Mouse (Mus musculus): ENCODE measurements at regions not wholly inside any gene's neighbourhood (a gene's known extent, or its start where the extent isn't known, plus 50 kb on each side); places are given as distances from the start of the nearest gene placed in this dataset.
A peak's percentile ranks its signal among the peaks of the same experiment; 100 is the strongest.

DNA sequence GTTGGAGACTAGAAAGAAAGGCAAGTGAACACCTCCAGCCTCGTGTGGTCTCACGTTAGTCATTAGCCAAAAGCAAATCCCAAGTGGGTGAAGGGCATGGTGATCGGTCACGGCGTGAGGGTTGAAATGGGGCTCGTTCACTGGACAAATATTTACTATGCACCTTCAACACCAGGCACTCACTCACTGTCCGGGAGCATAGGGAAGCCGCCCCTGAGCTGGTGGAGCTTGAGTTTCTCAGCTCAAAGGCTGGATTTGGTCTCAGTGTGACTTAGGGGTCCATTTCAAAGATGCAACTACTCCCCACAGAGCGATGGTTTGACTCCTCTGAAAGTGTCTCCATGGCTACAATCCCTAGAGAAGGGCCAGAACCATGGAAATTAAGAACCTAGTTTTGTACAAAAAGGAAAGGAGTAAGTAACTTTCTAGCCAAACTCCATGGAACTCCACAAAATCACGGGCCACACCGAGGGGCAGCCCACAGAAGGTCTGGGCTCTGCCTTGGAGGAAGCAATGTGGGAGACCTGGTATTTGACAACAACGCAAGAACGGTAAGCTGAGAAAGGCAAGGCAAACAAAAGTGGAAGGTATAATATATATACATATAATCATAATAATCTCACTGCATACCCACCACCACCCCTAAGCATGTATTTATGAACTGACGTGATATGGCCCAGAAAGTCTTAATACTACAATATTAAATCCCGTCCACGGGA is 318.8 kb upstream of the Noct start:
- Histone ChIP-seq H3K36me3 (ENCODE audit: control insufficient read depth, insufficient read depth, low read length, poor library complexity, severe bottlenecking) (no peaks in the 10 kb centered on the region), H3K9ac (ENCODE audit: insufficient read depth, low read depth, low read length, poor library complexity, severe bottlenecking) (no peak overlapping the region), H3K4me1 (ENCODE audit: control insufficient read depth in 2 of 2, insufficient read depth in 2 of 2, low read length in 2 of 2, poor library complexity in 1 of 2) (no peaks in the 10 kb centered on the region), H3K27ac (ENCODE audit: insufficient read depth, low read depth, low read length, poor library complexity, severe bottlenecking) (no peak overlapping the region), H3K4me3 (ENCODE audit: insufficient read depth in 1 of 2, low read depth in 1 of 2, low read length in 2 of 2, poor library complexity in 1 of 2, severe bottlenecking in 1 of 2) (no peak overlapping the region), H3K9me3 (ENCODE audit: control insufficient read depth, insufficient read depth, low read depth, low read length) (no peaks in the 10 kb centered on the region)
- TF ChIP-seq ZC3H11A (IDR thresholded peaks at IDR 0.05; ENCODE audit: borderline replicate concordance, low read depth, low read length), result no peak
- in situ Hi-C loops (cut with MboI; ENCODE audit: low sequenced_read_pairs in 2 of 2, unreplicated experiment in 2 of 2), result no loop called here
- DNase-seq (ENCODE audit: low read depth, low spot score), result no peak

GRCm38 (mm10) chr3:50905993-50906831 is 318.0 kb upstream of the Noct start:
- H3K4me1 ChIP-seq (ENCODE audit: control insufficient read depth in 2 of 2, insufficient read depth in 2 of 2, low read length in 2 of 2, poor library complexity in 1 of 2), result no peaks in the 10 kb centered on the region
- TF ChIP-seq ZNF384 (IDR thresholded peaks at IDR 0.05; ENCODE audit: low read depth, low read length), result peak; percentile 37; the same call in 1 of the 2 replicates
- TF ChIP-seq ZC3H11A (IDR thresholded peaks at IDR 0.05; ENCODE audit: borderline replicate concordance, low read depth, low read length), result peak; percentile 78
- no peak for TF ChIP-seq CHD2 (IDR thresholded peaks at IDR 0.05; ENCODE audit: low read depth, low read length)
- TF ChIP-seq HCFC1 (IDR thresholded peaks at IDR 0.05; ENCODE audit: borderline replicate concordance, insufficient read depth, low read length), result no peak
- TF ChIP-seq MAFK (IDR thresholded peaks at IDR 0.05; ENCODE audit: insufficient read depth, low read depth, low read length), result no peak
- H3K36me3 ChIP-seq (ENCODE audit: control insufficient read depth, insufficient read depth, low read length, poor library complexity, severe bottlenecking), result no peaks in the 10 kb centered on the region
- no peaks in the 10 kb centered on the region for H3K9me3 ChIP-seq (ENCODE audit: control insufficient read depth, insufficient read depth, low read depth, low read length)
- no peak overlapping the region for H3K9ac ChIP-seq (ENCODE audit: insufficient read depth, low read depth, low read length, poor library complexity, severe bottlenecking)
- DNase-seq (ENCODE audit: low read depth, low spot score), result peak; percentile 51
- in situ Hi-C loops (cut with MboI; ENCODE audit: low sequenced_read_pairs in 2 of 2, unreplicated experiment in 2 of 2), result no loop called here
- no peak overlapping the region for H3K27ac ChIP-seq (ENCODE audit: insufficient read depth, low read depth, low read length, poor library complexity, severe bottlenecking)
- no peak overlapping the region for H3K4me3 ChIP-seq (ENCODE audit: insufficient read depth in 1 of 2, low read depth in 1 of 2, low read length in 2 of 2, poor library complexity in 1 of 2, severe bottlenecking in 1 of 2)

GRCm38 (mm10) chr3:50912980-50913518 is 311.2 kb upstream of the Noct start:
- Histone ChIP-seq H3K9me3 (ENCODE audit: control insufficient read depth, insufficient read depth, low read depth, low read length) (no peaks in the 10 kb centered on the region), H3K36me3 (ENCODE audit: control insufficient read depth, insufficient read depth, low read length, poor library complexity, severe bottlenecking) (no peaks in the 10 kb centered on the region), H3K4me3 (ENCODE audit: insufficient read depth in 1 of 2, low read depth in 1 of 2, low read length in 2 of 2, poor library complexity in 1 of 2, severe bottlenecking in 1 of 2) (no peak overlapping the region), H3K4me1 (ENCODE audit: control insufficient read depth in 2 of 2, insufficient read depth in 2 of 2, low read length in 2 of 2, poor library complexity in 1 of 2) (no peaks in the 10 kb centered on the region), H3K27ac (ENCODE audit: insufficient read depth, low read depth, low read length, poor library complexity, severe bottlenecking) (no peak overlapping the region), H3K9ac (ENCODE audit: insufficient read depth, low read depth, low read length, poor library complexity, severe bottlenecking) (no peak overlapping the region)
- no peak for TF ChIP-seq ZNF384 (IDR thresholded peaks at IDR 0.05; ENCODE audit: low read depth, low read length)
- TF ChIP-seq MAFK (IDR thresholded peaks at IDR 0.05; ENCODE audit: insufficient read depth, low read depth, low read length), result no peak
- TF ChIP-seq ZC3H11A (IDR thresholded peaks at IDR 0.05; ENCODE audit: borderline replicate concordance, low read depth, low read length), result no peak
- no peak for TF ChIP-seq HCFC1 (IDR thresholded peaks at IDR 0.05; ENCODE audit: borderline replicate concordance, insufficient read depth, low read length)
- no peak for TF ChIP-seq CHD2 (IDR thresholded peaks at IDR 0.05; ENCODE audit: low read depth, low read length)
- DNase-seq (ENCODE audit: low read depth, low spot score), result no peak
- in situ Hi-C loops (cut with MboI; ENCODE audit: low sequenced_read_pairs in 2 of 2, unreplicated experiment in 2 of 2), result loop anchor here in 1 of 2 experiments (10.0 kb wide), 1 partner anchor 262 kb away; no protein-coding TSS in a partner anchor

DNA sequence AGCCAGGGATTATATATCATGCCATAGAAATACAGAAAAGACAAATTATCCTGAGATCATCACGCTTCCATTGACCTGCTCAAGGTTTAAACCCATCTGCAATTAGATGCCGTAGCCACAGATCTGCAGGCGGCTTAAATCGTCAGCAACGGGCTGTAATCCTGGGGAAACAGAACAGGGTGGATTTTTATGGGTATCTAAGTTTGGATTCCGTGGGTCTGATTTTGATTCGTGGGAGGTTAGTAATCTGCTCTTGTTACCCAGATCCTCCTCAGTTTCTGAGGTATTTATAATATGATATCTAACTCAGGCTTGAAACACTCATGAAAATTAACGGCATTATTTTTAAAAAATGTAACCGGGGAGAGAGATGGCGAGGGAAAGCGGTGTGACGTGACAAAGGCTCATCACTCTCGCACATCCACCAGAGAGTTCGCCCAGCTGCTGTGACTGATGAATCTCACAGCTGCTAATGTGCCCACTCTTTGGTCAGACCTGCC is 309.3 kb upstream of the Noct start:
- in situ Hi-C loops (cut with MboI; ENCODE audit: low sequenced_read_pairs in 2 of 2, unreplicated experiment in 2 of 2), result loop anchor here in 1 of 2 experiments (10.0 kb wide), 1 partner anchor 260 kb away; no protein-coding TSS in a partner anchor
- H3K27ac ChIP-seq (ENCODE audit: insufficient read depth, low read depth, low read length, poor library complexity, severe bottlenecking), result no peak overlapping the region
- H3K4me3 ChIP-seq (ENCODE audit: insufficient read depth in 1 of 2, low read depth in 1 of 2, low read length in 2 of 2, poor library complexity in 1 of 2, severe bottlenecking in 1 of 2), result no peak overlapping the region
- no peak for DNase-seq (ENCODE audit: low read depth, low spot score)
- no peaks in the 10 kb centered on the region for H3K36me3 ChIP-seq (ENCODE audit: control insufficient read depth, insufficient read depth, low read length, poor library complexity, severe bottlenecking)
- H3K9ac ChIP-seq (ENCODE audit: insufficient read depth, low read depth, low read length, poor library complexity, severe bottlenecking), result no peak overlapping the region
- H3K4me1 ChIP-seq (ENCODE audit: control insufficient read depth in 2 of 2, insufficient read depth in 2 of 2, low read length in 2 of 2, poor library complexity in 1 of 2), result no peaks in the 10 kb centered on the region
- TF ChIP-seq ZC3H11A (IDR thresholded peaks at IDR 0.05; ENCODE audit: borderline replicate concordance, low read depth, low read length) (no peak), HCFC1 (IDR thresholded peaks at IDR 0.05; ENCODE audit: borderline replicate concordance, insufficient read depth, low read length) (no peak), ZNF384 (IDR thresholded peaks at IDR 0.05; ENCODE audit: low read depth, low read length) (no peak), MAFK (IDR thresholded peaks at IDR 0.05; ENCODE audit: insufficient read depth, low read depth, low read length) (no peak), CHD2 (IDR thresholded peaks at IDR 0.05; ENCODE audit: low read depth, low read length) (no peak)
- H3K9me3 ChIP-seq (ENCODE audit: control insufficient read depth, insufficient read depth, low read depth, low read length), result no peaks in the 10 kb centered on the region

Data from ES-E14 (cell line).